Mouse (Mus musculus): ENCODE data around the gene Hspa1l.
"Not testable (repeated sequence)": the region's sequence is repeated elsewhere in the genome, so short reads cannot be mapped to it uniquely, and the experiment has no call there.

The Hspa1l gene

DNA sequence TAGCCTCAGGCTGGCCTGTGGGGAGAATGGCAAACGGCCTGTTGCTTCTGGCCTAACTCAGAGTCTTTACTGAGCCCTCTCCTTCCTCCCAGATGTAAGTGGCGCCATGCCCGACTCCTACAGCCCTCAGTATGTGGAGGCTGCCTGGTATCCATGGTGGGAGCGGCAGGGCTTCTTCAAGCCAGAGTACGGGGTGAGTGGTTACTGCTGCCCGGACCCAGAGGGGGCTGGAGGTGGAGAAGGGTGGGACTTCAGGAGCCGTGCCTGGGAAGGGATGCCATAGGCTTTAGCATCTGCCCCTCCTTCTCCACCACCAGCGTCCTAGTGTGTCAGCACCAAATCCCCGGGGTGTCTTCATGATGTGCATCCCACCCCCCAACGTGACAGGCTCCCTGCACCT is 32.7 kb downstream of the Hspa1l start:
- peak; percentile 44 for DNase-seq

DNA sequence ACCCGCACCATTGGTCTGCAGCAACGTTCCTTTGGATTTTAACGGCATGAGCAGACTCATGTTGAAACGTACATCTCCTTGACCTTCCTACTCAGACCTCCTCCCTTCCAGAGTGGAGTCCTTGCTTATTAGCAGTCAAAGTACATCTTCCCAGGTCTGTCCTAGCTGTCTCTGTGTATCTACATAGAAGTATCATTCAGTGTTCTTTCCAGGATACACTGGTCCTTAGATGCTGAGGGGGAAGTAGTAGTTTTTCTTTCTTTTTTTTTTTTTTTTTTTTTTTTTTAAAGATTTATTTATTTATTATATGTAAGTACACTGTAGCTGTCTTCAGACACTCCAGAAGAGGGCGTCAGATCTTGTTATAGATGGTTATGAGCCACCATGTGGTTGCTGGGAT is 33.4 kb downstream of the Hspa1l start:
- DNase-seq = not testable (repeated sequence)

DNA sequence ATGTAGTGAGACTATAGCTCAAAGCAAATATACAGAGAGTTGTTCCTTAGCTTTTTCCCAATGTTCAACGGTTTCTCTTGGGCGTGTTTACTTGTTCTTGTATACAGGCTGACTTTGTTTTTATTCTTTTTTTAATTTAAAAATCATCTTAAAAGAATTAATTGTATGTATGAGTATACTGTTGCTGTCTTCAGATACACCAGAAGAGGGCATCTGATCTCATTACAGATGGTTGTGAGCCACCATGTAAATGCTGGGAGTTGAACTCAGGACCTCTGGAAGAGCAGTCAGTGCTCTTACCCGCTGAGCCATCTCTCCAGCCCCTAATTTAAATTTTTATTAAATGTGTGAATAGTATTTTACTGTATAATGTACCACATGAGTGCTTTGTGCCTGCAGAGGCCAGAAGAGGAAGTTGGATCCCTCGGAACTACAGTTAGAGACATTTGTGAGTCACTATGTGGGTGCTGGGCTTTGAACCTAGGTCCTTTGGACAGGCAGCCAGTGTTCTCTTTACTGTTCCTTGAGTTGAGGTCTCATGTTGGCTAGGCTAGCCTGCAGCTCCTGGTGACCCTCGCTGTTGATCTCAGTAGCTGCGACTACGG is 35.0 kb downstream of the Hspa1l start:
- peak; percentile 18 for DNase-seq

DNA sequence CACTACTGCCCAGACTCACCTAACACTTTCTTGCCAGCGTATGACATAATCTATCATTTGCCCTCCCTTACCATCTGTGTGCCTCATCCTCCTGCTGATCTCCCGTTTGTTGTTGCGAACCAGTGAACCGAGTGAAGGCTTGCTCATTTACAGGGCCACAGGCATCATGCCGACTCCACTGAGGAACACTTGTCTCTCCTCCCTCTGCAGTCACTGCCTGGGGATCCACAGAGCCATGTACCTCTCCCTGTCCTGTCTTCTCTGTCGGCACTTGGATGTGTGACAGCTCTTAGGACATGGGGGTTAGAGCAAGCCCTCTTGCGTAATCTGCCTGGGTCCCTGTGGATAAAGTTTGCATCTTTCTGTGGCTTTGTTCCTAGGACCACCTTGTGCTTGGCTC is 37.1 kb downstream of the Hspa1l start:
- DNase-seq = peak; percentile 92

DNA sequence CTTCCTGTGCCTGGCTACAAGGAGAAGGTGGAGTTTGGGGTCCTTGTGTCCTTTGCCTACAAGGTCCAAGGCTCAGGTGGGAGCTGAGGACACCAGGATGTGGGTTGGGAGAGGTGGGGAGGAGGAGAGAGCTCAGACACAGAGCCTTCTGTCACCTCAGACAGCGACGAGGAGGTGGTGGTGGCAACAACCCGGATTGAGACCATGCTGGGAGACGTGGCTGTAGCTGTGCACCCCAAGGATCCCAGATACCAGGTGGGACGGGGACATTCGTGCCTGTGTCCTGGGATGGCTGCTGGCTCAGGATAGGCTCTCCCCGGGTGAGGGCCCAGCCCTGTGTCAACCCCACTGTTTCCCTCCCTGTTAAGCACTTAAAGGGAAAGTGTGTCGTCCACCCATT is 38.9 kb downstream of the Hspa1l start:
- DNase-seq = peak; percentile 45

DNA sequence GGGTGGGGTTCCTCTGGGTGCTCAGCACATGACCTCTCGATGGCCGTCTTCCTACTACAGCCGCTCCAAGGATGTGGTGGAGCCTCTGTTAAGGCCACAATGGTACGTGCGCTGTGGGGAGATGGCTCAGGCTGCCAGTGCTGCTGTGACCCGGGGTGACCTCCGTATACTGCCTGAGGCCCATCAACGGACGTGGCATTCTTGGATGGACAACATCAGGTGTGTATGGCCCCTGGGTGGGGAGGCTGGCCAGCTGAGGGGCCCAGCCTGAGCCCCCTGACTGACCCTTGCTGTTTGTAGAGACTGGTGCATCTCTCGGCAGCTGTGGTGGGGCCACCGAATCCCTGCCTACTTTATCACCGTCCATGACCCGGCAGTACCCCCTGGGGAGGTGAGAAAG is 39.9 kb downstream of the Hspa1l start:
- DNase-seq = no peak

DNA sequence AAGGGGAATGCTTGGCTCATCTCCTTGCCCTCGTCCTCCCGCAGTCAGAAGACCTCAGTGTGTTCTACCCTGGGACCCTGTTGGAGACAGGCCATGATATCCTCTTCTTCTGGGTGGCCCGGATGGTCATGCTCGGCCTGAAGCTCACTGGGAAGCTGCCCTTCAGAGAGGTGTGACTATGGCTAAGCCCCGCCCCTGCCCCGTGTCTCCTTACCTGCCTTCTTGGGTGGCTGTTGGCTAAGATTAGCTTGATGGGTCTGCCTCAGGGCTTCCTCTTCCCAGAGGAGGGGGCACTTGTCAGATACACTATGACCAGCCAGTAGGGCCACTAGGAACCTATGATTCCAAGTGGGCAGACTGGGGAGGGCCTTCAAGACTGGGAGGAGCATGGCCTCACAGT is 40.7 kb downstream of the Hspa1l start:
- no peak for DNase-seq

DNA sequence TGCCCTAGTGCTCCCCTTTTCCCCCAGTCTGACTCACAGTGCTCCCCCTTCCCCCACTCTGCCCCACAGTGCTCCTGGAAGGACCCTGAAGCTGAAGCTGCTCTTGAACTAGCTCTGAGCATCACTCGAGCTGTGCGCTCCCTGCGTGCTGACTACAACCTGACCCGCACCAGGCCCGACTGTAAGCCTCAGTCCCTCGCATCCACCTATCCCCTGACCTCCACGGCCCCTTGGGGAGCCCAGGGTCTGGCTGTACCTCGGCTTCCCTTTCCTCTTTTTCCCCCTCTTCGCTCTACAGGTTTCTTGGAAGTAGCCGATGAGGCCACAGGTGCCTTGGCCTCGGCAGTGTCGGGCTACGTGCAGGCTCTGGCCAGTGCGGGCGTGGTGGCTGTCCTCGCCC is 42.8 kb downstream of the Hspa1l start:
- DNase-seq = peak; percentile 50

DNA sequence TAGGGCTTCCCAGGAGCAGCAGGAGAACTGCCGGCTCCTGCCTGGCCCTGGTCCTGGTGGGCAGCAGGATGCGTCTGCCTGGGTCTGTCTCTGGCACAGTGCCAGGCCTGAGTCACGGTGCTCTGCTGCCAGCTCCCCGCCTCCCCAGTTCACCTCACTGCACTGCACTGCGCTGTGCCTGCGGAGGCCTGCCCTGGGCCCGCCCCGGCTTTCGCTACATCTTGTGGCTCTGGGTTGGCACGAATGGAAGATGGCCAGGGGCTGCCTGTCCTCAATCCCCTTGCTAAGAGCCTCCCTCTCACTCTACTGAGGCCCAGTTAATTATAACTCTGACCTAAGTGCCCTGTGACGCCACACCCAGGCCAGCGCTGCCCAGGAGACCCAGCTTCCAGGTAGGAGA is 43.9 kb downstream of the Hspa1l start, which contains the start of gene Vwa7:
Gene Vwa7 (plus strand): TSS at position 204 of the 400 bp plus-strand sequence.
- DNase-seq = peak; percentile 87

DNA sequence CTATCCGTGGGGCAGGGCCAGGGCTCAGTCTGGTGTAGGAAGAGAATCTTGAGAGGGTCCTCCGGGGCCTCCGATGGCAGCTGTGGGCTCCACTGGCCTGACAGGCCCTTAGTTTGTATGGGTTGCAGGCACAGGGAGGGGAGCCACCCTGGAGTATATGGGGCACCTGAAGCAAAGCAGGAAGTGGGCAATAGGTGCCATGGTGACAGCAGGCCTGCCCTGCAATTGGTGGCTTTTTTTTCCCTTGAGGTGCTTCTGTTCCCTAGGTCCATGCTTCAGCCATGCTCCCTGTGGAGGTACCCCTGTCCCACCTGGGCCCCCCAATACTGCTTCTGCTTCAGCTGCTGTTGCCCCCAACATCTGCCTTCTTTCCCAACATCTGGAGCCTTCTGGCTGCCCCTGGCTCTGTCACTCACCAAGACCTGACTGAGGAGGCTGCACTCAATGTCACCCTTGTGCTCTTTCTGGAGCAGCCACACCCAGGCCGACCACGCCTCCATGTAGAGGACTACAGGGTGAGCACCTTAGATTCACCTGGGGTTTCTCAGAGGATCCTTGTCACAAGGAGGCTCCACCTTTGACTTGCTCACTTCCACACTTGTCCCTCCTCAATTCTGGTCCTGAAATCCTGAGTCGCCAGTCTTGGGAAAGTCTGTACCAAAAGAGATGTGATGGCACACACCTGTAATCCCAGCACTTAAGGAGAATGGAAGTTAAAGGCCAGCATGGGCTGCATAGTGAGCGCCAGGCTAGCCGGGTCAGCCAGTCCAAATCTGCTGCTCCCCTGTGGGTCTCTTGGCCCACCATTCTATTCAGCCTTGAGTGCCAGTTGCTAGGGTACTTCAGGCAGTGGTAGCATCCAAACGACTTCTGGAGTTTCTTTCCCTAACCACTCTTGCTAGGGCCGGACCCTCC is 44.5 kb downstream of the Hspa1l start:
- DNase-seq = peak; percentile 65

DNA sequence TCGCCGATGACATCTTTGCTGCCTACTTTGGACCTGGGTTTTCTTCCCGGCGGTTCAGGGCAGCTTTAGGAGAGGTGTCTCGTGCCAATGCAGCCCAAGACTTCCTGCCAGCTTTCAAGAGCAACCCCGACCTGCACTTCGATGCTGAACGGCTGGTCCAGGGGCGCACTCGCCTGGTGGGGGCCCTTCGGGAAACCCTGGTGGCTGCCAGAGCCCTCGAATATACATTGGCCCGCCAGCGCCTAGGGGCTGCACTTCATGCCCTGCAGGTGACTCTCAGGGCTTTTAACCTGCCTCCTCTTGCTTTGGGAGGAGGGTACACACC is 45.2 kb downstream of the Hspa1l start:
- DNase-seq = peak; percentile 54

DNA sequence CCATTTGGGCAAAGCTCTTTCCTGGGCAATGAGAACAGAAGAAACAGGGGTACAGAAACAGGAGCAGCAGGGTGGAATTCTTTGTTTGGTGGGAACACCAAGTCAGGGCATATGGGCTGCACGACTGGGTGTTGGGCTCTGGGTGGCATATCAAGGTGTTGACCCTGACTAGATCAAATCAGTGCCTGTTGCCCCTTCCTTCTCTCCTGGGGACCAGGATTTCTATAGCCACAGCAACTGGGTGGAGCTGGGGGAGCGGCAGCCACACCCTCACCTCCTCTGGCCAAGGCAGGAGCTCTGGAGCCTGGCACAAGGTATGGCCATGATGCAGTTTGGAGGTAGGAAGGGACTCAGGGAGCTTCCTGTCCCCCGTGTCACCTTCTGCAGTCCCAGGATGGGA is 45.7 kb downstream of the Hspa1l start:
- DNase-seq = peak; percentile 44

DNA sequence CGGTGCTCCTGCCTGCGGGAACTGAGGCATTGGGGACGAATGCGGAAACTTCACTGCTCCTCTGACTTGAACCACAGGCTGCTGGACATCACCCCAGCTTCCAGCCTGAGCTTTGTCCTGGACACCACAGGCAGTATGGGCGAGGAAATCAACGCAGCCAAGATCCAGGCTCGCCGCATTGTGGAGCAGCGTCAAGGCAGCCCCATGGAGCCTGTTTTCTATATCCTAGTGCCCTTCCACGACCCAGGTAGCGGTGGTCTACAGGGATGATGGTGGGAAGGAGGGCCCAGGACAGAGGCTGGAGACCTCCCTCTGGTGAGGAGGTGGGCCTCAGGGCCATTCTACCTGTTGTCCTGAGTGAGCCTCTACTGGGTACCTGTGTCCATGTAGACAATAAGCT is 47.4 kb downstream of the Hspa1l start:
- DNase-seq = no peak

DNA sequence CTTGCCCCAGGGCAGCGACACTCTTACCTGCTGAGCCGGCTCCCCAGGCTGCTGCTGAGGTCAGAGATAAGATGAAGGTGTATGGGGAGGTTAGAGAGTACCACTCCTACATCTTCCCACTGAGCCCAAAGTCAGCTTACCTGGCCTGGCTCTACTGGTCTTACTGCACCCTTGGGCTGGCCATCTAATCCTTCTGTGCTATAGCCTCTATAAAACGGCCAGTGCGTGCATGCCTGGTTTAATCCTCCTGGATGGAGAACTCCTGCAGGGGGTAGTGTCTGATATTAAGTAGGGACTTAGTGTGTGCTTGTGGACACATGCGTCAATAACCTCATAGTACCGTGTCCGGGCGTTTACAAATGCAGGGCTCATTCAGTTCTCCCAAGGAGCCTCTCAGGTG is 48.0 kb downstream of the Hspa1l start:
- peak; percentile 34 for DNase-seq

DNA sequence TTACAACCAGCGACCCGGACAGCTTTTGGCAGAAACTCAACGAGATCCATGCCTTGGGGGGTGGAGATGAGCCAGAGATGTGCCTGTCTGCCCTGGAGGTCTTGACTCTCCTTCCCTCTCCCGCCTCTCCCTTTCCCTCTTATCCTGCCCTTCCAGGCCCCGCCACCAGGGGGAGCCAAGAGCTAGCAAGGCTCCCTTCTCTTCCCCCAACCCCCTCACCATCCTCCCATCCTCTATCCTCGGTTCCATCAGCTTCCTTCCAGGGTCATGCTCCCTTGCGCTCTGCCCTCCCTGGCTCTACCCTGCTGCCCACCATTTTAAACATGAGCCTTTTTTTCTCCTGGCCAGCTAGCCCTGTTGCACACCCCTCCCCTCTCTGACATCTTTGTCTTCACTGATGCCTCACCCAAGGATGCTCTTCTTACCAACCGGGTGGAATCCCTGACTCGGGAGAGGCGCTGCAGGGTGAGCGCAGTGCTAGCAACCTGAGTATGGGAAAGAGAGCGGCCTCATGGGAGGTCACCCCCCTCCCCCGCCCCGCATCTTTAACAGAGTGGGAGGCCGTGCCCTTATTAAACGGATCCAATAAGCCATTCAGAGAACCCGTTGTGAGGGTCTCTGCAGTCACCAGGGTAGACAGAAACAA is 48.8 kb downstream of the Hspa1l start:
- DNase-seq = peak; percentile 88

DNA sequence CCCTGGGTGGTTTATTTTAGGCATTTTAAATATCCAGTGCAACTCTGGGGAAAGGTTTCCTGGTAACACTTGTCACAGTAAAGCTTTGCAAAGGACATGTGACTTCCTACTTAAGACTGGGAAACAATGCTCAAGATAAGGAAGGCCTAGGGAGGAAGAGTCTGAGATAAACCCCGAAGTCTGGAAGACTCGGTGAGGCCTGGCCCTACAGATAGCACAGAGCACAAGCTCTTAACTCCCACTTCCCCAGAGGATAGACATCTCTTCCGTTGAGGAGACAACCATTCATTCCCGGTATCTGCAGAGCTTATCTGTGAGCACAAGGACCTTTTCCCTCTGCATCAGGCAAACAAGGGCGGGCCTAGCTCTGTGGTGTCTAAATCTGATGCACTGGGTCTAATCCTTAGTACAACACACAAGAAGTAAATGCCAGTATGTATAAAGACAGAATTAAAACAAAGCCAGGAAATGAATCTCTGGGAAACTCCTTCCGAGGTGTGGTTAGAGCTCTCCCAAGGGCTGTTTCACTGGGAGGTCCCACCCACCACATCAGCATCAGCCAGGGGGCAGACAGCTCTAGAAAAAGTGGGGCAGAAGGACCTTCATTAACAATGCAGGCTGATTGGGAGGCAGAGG is 49.5 kb downstream of the Hspa1l start:
- peak; percentile 11 for DNase-seq

DNA sequence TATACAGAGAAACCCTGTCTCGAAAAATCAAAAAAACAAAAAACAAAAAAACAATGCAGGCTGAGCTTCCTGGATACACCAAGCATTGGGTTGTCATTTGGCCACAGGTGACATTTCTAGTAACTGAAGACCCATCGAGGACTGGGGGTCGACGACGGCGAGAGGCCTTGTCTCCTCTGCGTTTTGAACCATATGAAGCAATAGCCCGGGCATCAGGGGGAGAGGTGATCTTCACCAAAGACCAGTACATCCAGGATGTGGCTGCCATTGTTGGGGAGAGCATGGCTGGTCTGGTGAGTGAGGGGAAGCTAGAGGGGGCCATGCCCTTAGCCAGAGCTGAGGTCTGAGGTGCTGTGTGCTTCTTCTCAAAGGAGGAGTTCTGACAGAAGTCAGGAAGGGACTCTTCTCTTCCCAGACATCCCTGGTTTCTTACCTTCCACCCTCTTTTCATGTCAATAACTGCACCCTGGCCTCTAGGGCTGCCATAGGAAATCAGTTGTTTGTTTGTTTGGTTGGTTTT is 50.1 kb downstream of the Hspa1l start:
- DNase-seq = no peak

DNA sequence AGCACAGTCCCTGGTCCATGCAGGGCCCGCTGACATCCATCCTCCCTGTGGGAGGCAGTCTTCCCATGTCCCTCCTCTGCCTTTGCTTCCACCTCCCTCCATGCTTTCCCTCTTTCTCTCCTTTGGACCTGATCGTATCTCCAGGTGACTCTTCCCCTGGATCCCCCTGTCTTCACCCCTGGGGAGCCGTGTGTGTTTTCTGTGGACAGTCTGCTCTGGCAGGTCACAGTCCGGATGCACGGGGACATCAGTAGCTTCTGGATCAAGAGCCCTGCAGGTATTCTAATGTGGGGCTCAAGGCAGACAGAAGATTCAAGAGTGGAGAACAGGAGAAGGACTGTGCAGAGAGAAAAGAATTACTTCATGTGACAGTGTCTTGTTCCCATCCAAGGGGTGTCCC is 50.7 kb downstream of the Hspa1l start:
- DNase-seq = no peak

DNA sequence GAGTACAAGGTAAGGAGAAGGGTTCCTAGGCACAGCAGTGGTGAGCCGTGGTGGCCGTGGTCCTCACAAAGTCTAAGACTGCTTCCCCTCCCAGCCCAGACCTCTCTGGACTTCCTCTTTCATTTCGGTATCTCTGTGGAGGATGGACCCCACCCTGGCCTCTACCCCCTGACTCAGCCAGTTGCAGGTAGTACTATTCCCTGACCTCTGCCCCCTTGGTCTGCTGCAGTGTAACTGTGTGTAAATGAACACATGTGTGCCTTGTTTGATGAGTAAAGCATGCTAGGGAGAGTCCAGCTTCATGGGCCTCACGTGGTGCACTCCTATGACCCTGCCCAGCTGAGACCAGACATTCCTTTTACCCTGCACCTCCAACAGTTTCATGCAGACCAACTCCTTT is 51.3 kb downstream of the Hspa1l start:
- no peak for DNase-seq

DNA sequence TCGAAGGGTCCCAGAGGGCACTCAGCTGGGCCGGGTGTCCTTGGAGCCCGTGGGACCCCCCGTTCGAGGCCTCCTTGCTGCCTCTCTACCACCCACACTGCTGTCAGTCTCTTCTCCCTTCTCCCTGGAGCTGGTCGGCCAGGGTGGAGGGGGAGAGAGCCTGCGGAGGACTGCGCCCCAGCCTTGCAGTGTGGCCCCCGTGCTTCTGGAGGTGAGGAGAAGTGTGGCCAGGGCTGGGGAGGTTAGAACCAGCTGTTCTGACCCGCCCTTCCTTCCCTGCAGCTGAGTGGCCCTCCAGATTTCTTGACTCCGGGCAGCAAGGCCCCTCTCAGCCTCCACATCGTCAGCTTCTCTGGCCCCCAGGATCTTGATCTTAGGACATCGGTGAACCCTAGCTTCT is 51.8 kb downstream of the Hspa1l start:
- DNase-seq = no peak

DNA sequence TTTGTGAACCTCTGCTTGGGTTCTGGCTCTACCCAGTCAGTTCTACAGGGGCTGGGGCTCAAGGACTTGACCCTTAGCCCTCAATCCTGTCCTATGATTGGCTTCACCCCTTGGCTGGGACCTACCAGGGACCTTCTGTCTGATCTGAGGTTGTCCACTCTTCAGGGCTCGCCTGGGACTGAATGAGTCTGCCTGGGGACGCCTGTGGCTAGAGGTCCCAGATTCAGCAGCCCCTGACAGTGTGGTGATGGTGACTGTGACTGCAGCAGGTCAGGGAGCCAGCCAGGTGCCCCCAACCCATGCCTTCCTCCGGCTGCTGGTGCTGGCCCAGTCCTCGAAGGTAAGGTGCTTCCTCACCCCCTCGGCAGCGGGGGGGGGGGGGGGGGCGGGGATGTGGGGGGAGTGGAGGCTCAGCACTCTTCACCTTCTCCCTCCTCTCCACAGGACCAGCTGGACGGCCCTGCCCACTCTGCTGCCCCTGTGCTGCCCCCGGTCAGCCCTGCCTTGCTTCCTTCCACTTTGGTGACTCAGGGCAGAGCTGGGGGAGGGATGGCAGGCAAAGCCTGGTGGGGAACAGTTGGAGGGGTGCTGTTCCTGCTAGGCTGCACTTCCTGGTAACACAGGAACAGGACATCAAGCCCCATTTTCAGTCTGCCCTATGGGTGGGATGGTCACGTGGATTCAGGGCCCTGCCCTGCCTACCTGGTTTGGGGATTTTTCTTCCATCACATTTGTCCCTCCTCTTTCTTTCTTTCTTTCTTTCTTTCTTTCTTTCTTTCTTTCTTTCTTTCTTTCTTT is 52.4 kb downstream of the Hspa1l start:
- no peak for DNase-seq

DNA sequence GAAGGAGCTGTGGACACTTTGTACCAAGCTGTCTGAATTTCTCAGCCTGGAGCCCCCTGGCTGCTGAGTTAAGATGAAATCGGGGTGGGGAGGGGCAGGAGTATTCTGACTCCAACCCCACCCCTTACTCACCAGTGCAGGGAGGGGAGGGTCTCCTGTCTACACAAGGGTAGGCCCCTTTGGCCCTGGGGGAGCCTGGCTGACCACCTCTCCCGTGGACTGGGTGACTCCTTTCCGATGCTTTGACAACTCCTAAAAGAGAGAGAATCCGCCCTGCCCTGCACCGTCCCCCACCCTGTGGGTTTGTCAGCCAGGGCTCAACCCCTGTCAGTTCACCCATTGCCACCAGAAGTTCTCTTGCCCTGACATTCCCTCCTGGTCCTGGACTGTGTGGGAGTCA is 53.7 kb downstream of the Hspa1l start:
- DNase-seq = no peak

All from cerebellum, adult 9-11 months (tissue).